ENCODE assay signal across 32 mouse cellular contexts in the genomic region with DNA sequence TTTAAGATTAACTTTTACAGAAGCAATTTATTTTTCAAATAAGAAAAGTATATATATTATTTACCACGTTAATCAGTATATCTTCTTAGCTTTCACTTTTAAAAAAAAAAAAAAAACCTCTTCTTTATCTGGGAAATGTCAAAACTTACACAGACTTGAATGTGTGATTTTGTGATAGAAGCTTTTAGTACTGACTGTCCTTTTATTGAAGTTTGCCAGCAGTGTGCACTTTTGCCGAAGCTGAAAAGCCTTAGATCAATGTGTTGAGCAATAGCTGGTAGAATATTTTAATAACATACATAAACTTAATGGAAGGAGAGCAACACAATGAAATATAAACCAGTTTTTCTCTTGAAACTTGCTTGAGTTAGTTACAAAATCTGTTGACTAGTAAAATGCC.
"Had no signal": no experiment of that assay in that cellular context is flagged by ENCODE, and none has a peak within 500 bp of the region (broad histone marks: within the 10 kb centered on the region; RNA-seq: fewer than 3 reads in every experiment).

No protein-coding gene starts in this region.

- H3K27me3 ChIP-seq: limb, embryonic 12.5 days; limb, embryonic 13.5 days; limb, embryonic 15.5 days; liver, embryonic 12.5 days; liver, embryonic 13.5 days; liver, embryonic 15.5 days; lung, embryonic 15.5 days; megakaryocyte, embryonic 14.5 days; midbrain, embryonic 12.5 days; midbrain, embryonic 13.5 days; midbrain, embryonic 15.5 days; neural tube, embryonic 12.5 days had no signal

- H3K27ac ChIP-seq: left cerebral cortex, adult 2 months; limb, embryonic 10.5 days; limb, embryonic 12.5 days; limb, embryonic 13.5 days; limb, embryonic 15.5 days; liver, embryonic 12.5 days; liver, embryonic 13.5 days; liver, embryonic 14.5 days; liver, embryonic 15.5 days; lung, embryonic 15.5 days; macrophage; midbrain, embryonic 10.5 days; midbrain, embryonic 12.5 days; midbrain, embryonic 13.5 days; midbrain, embryonic 15.5 days; neural tube, embryonic 12.5 days had no signal

- H3K4me2 ChIP-seq: limb, embryonic 12.5 days; limb, embryonic 13.5 days; limb, embryonic 15.5 days; liver, embryonic 12.5 days; liver, embryonic 13.5 days; liver, embryonic 15.5 days; lung, embryonic 14.5 days; lung, embryonic 15.5 days; midbrain, embryonic 11.5 days; midbrain, embryonic 12.5 days; midbrain, embryonic 13.5 days; midbrain, embryonic 15.5 days; neural tube, embryonic 12.5 days had no signal

- H3K9me3 ChIP-seq: limb, embryonic 10.5 days; limb, embryonic 12.5 days; limb, embryonic 13.5 days; limb, embryonic 15.5 days; liver, embryonic 12.5 days; liver, embryonic 13.5 days; liver, embryonic 15.5 days; lung, embryonic 15.5 days; megakaryocyte, embryonic 14.5 days; midbrain, embryonic 10.5 days; midbrain, embryonic 12.5 days; midbrain, embryonic 13.5 days; midbrain, embryonic 15.5 days; neural tube, embryonic 12.5 days had no signal

- H3K9ac ChIP-seq: limb, embryonic 12.5 days; limb, embryonic 13.5 days; limb, embryonic 15.5 days; liver, embryonic 12.5 days; liver, embryonic 13.5 days; liver, embryonic 14.5 days; liver, embryonic 15.5 days; liver, postnatal 0 days; lung, embryonic 14.5 days; lung, embryonic 15.5 days; midbrain, embryonic 12.5 days; midbrain, embryonic 13.5 days; midbrain, embryonic 15.5 days; neural tube, embryonic 12.5 days had no signal

- DNase-seq: left cerebral cortex, postnatal 4 days; liver; liver, embryonic 13.5 days; liver, postnatal 0 days; lung, adult 18-20 months; lung, adult 2 months; lung, embryonic 14.5 days; lung, postnatal 10 days; lung, postnatal 14 days; lung, postnatal 36 days; lung, postnatal 4 days; midbrain, embryonic 14.5 days had no signal

- H3K4me3 ChIP-seq: left cerebral cortex, adult 2 months; limb, embryonic 10.5 days; limb, embryonic 12.5 days; limb, embryonic 13.5 days; limb, embryonic 15.5 days; liver, embryonic 12.5 days; liver, embryonic 13.5 days; liver, embryonic 15.5 days; lung, embryonic 15.5 days; midbrain, embryonic 10.5 days; midbrain, embryonic 12.5 days; midbrain, embryonic 13.5 days; midbrain, embryonic 15.5 days; myocyte; neural tube, embryonic 12.5 days had no signal

- H3K36me3 ChIP-seq: limb, embryonic 10.5 days; limb, embryonic 12.5 days; limb, embryonic 13.5 days; limb, embryonic 15.5 days; liver, embryonic 12.5 days; liver, embryonic 13.5 days; liver, embryonic 15.5 days; lung, embryonic 15.5 days; midbrain, embryonic 12.5 days; midbrain, embryonic 13.5 days; midbrain, embryonic 15.5 days; neural tube, embryonic 12.5 days had no signal

- ATAC-seq: liver, embryonic 12.5 days; liver, postnatal 0 days; lung, postnatal 0 days; midbrain, embryonic 13.5 days; midbrain, embryonic 15.5 days; midbrain, embryonic 16.5 days had no signal
